Mouse (Mus musculus): Measurements from ENCODE around the gene Olfr1451.
"Not testable (repeated sequence)": the region's sequence is repeated elsewhere in the genome, so short reads cannot be mapped to it uniquely, and the experiment has no call there.

The Olfr1451 gene

GRCm38 (mm10) chr19:12994714-12995113 is at the start of gene Olfr1451:
Olfr1451 (plus strand) TSS chr19:12995014.
- DNase-seq (ENCODE audit: low spot score): no peak

GRCm38 (mm10) chr19:12949958-12950357 is 44.9 kb upstream of the Olfr1451 start, which contains the start of gene Olfr1450:
Olfr1450 (plus strand) TSS chr19:12950258.
- no peak for DNase-seq (ENCODE audit: low spot score)

- not testable (repeated sequence) for DNase-seq (ENCODE audit: low spot score)
Observed at GRCm38 (mm10) chr19:12970082-12970481, 24.7 kb upstream of the Olfr1451 start.

- DNase-seq (ENCODE audit: low spot score): not testable (repeated sequence)
Observed at GRCm38 (mm10) chr19:12992316-12992715, 2.5 kb upstream of the Olfr1451 start.

GRCm38 (mm10) chr19:13028227-13028626 is 33.4 kb downstream of the Olfr1451 start, which contains the start of gene Olfr1453:
Olfr1453 (minus strand) TSS chr19:13028327.
- DNase-seq (ENCODE audit: low spot score): no peak
